Mouse (Mus musculus): ENCODE data around the gene Sema6d. TPM values are rescaled to one million over a fixed set of nuclear protein-coding genes. Genes with fewer than 3 reads are reported as not detected.

The Sema6d gene
- polyA plus RNA-seq, 1 experiment from 2014 or later, result 3.4 TPM

DNA sequence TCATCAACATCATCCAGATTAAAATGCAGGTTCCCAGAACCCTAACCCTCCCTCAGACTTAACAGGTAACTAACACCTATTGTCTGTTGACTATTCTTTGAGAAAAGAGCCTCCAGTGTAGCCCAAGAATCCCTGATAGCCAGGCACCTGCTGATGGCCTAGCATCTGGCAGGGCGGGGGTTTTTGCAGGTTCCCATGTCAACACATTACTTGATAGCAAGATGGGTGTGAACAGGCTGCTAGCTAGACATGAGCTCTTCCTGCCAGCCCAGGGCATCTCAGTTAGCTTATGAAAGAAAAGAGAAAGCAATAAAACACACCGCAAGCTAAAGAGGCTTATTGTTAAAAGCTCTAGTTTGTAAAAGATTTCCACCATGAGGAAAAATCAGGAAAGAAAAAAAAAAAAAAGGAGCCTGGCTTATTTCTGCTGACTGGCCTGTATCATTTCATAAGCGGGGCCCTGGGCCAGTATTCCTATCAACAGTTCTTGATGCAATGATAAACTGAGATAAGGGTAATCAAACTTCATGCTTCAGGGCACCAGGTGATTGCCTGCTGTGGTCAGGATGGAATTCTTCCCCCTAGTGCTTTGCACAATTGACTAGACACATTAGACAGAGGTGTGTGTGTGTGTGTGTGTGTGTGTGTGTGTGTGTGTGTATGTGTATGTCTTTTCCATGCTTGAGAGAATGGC is 528.9 kb downstream of the Sema6d start:
- Histone ChIP-seq H3K9ac (no peak overlapping the region), H3K4me2 (no peak overlapping the region), H3K27me3 (no peaks in the 10 kb centered on the region), H3K4me1 (replicated peaks) (no peaks in the 10 kb centered on the region), H3K27ac (replicated peaks) (no peak overlapping the region), H3K36me3 (replicated peaks) (no peaks in the 10 kb centered on the region), H3K4me3 (replicated peaks) (no peak overlapping the region), H3K9me3 (replicated peaks) (no peaks in the 10 kb centered on the region)
- 57% methylated on average over 3 of the region's 3 CpGs for WGBS (ENCODE audit: insufficient replicate concordance)
- no peak for ATAC-seq (ENCODE audit: insufficient read depth)

DNA sequence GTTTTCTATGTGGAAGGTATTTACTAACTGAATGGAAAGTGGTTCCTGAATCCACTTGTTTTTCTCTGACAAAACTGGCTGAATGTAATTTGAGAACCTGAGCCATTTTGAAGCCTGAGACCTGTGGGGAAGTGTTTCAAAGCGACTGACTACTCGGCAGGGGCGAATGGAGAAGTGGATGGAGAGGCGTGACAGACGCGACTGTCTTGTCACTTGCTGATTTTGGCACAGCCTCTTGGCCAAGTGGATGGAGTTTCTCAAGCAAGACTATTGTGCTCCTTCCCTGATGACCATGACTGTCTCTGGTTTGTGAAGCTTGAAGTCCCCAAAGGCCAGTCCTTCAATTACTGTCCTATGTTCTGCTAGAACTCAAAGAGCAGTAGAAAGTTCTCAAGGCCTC is 530.7 kb downstream of the Sema6d start:
- H3K27ac ChIP-seq (replicated peaks), result no peak overlapping the region
- no peaks in the 10 kb centered on the region for H3K4me1 ChIP-seq (replicated peaks)
- no peaks in the 10 kb centered on the region for H3K9me3 ChIP-seq (replicated peaks)
- no peaks in the 10 kb centered on the region for H3K27me3 ChIP-seq
- H3K4me2 ChIP-seq, result no peak overlapping the region
- no peak overlapping the region for H3K4me3 ChIP-seq (replicated peaks)
- 29% methylated on average over 6 of the region's 6 CpGs for WGBS (ENCODE audit: insufficient replicate concordance)
- H3K36me3 ChIP-seq (replicated peaks), result no peaks in the 10 kb centered on the region
- no peak overlapping the region for H3K9ac ChIP-seq
- ATAC-seq (ENCODE audit: insufficient read depth), result no peak

DNA sequence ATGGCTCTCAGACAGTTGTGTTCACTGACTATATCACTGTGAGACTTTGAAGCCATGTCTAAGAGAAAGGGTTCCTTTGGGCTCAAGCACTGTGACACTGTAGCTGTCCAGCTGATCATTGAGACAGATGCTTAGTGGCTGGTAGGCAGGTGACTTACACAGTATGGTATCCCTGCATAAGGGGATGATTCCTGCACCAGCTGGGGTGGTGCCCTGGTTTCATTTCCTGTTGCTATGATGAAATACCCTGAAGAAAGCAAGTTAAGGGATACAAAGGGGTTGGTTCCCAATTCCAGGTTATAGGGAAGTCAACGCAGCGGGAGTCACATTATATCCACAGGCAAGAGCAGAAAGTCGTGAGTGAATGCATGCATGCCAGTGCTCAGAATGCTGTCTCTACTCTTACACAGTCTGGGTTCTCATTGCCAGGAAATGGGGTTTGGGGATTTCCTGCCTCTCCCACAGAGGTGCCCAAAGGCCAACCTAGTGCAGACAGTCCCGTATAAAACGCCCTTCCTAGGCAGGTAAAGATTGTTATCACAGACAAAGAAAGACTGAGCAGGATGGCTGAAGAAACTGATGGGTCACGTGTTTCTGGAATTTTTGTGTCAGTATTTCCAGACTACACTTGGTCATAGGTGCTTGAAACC is 532.3 kb downstream of the Sema6d start:
- Histone ChIP-seq H3K4me1 (replicated peaks) (no peaks in the 10 kb centered on the region), H3K36me3 (replicated peaks) (no peaks in the 10 kb centered on the region), H3K9ac (no peak overlapping the region), H3K9me3 (replicated peaks) (no peaks in the 10 kb centered on the region), H3K27ac (replicated peaks) (no peak overlapping the region), H3K4me3 (replicated peaks) (no peak overlapping the region), H3K27me3 (no peaks in the 10 kb centered on the region), H3K4me2 (no peak overlapping the region)
- WGBS (ENCODE audit: insufficient replicate concordance), result 34% methylated on average over 6 of the region's 6 CpGs
- ATAC-seq (ENCODE audit: insufficient read depth), result no peak

DNA sequence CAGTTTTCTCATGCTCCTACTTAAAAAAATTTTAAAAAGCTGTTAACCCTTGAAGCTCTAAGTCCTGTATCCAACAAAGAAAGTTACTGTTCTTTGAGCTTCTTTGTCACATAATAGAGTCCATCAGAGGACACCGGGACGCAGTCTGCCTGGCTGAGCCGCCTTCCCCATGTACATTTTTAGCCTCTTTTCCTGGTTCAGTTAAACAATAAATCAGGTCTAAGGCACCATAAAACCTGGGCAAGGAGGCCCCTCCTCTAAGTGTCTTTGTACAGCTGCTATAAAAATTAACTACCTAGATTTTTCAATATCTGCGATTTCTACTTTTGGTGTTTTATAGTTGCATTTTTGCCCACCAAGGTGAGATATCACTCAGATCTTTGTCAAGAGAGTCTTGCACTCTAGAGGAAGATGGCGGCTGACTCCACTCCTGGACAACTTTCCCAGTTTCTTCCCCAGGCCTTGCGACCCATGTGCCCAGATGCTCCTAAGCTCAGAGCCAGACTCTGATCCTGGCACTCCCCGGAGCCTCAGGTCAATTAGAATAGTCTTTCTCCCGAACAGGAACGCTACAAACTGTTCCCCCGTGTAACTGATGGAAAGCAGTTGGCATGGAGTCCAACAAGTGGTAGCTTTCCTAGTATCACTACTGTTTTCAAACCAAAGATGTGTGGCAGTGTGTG is 534.6 kb downstream of the Sema6d start:
- no peak for ATAC-seq (ENCODE audit: insufficient read depth)
- WGBS (ENCODE audit: insufficient replicate concordance), result 74% methylated on average over 10 of the region's 10 CpGs

DNA sequence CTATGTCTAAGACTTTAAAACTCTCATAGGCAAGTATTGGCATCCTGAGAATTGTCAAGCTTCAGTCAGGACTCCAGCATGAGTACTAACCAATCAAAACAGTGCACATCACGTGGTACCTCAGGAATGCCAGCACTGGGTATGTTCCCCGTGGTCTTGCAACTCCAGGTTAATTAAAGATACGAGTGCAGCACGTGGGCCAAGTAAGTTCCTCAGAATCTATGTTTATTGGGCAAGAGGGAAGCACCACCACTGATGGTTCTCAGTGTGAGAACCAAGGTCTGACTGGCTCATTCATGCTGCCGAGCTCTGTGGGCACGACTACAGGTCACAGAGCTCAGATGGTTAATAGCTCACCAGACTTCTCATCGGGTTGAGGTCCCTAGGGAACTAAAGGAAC is 536.7 kb downstream of the Sema6d start:
- Histone ChIP-seq H3K4me3 (replicated peaks) (no peak overlapping the region), H3K27me3 (no peaks in the 10 kb centered on the region), H3K4me1 (replicated peaks) (no peaks in the 10 kb centered on the region), H3K4me2 (no peak overlapping the region), H3K36me3 (replicated peaks) (no peaks in the 10 kb centered on the region), H3K9ac (no peak overlapping the region), H3K27ac (replicated peaks) (no peak overlapping the region), H3K9me3 (replicated peaks) (no peaks in the 10 kb centered on the region)
- WGBS (ENCODE audit: insufficient replicate concordance), result 55% methylated on average over 7 of the region's 7 CpGs
- ATAC-seq (ENCODE audit: insufficient read depth), result no peak

More for the DNA sequence above, 534.6 kb downstream of the Sema6d start:
- no peaks in the 10 kb centered on the region for H3K36me3 ChIP-seq (replicated peaks)
- H3K4me1 ChIP-seq (replicated peaks), result no peaks in the 10 kb centered on the region
- no peak overlapping the region for H3K4me3 ChIP-seq (replicated peaks)
- H3K4me2 ChIP-seq, result no peak overlapping the region
- H3K27me3 ChIP-seq, result no peaks in the 10 kb centered on the region
- H3K9ac ChIP-seq, result no peak overlapping the region
- H3K27ac ChIP-seq (replicated peaks), result no peak overlapping the region
- no peaks in the 10 kb centered on the region for H3K9me3 ChIP-seq (replicated peaks)

DNA sequence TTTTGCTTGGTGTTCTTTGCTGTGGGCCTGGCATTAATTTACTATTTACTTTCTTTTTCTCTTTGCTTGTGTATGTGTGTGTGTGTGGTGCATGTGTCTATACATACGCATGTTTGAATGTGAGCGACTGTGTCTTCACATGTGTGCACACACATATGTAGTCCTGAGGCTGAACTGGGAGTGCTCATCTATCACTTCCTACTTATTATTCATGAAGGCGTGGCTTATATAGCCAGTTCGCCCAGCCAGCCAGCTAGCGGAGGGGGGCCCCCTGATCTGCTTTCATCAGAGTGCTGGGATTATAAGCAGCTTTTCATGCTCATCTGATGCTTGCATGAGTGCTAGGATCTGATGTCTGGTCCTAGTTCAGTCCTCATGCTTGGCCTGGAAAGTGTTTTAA is 537.9 kb downstream of the Sema6d start:
- no peaks in the 10 kb centered on the region for H3K9me3 ChIP-seq (replicated peaks)
- no peak for ATAC-seq (ENCODE audit: insufficient read depth)
- no peaks in the 10 kb centered on the region for H3K27me3 ChIP-seq
- WGBS (ENCODE audit: insufficient replicate concordance), result 70% methylated on average over 5 of the region's 5 CpGs
- no peak overlapping the region for H3K4me2 ChIP-seq
- no peaks in the 10 kb centered on the region for H3K36me3 ChIP-seq (replicated peaks)
- H3K27ac ChIP-seq (replicated peaks), result no peak overlapping the region
- no peak overlapping the region for H3K4me3 ChIP-seq (replicated peaks)
- H3K4me1 ChIP-seq (replicated peaks), result no peaks in the 10 kb centered on the region
- no peak overlapping the region for H3K9ac ChIP-seq

DNA sequence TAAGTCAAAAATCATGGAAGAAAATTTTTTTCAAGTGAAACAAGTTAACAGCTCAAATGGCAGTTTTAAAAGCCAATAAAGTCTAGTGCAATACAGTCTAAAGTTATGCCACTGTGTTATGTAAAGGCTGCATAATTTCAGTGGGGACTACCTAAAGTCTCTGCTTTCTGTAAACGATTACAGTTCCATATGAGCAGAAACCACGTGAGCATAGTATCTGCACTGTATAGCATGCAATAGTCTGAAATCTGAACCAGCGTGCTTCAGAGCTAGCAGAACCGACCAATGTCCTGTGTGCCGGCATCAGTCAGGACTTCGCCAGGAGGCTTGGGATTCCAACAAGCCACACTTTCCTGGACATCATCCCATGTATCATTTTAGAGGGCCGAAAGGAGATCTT is 538.9 kb downstream of the Sema6d start:
- no peak overlapping the region for H3K4me3 ChIP-seq (replicated peaks)
- H3K27ac ChIP-seq (replicated peaks), result no peak overlapping the region
- no peak for ATAC-seq (ENCODE audit: insufficient read depth)
- WGBS (ENCODE audit: insufficient replicate concordance), result 69% methylated on average over 7 of the region's 7 CpGs
- no peaks in the 10 kb centered on the region for H3K36me3 ChIP-seq (replicated peaks)
- no peaks in the 10 kb centered on the region for H3K9me3 ChIP-seq (replicated peaks)
- H3K4me1 ChIP-seq (replicated peaks), result no peaks in the 10 kb centered on the region
- no peaks in the 10 kb centered on the region for H3K27me3 ChIP-seq
- no peak overlapping the region for H3K9ac ChIP-seq
- no peak overlapping the region for H3K4me2 ChIP-seq

DNA sequence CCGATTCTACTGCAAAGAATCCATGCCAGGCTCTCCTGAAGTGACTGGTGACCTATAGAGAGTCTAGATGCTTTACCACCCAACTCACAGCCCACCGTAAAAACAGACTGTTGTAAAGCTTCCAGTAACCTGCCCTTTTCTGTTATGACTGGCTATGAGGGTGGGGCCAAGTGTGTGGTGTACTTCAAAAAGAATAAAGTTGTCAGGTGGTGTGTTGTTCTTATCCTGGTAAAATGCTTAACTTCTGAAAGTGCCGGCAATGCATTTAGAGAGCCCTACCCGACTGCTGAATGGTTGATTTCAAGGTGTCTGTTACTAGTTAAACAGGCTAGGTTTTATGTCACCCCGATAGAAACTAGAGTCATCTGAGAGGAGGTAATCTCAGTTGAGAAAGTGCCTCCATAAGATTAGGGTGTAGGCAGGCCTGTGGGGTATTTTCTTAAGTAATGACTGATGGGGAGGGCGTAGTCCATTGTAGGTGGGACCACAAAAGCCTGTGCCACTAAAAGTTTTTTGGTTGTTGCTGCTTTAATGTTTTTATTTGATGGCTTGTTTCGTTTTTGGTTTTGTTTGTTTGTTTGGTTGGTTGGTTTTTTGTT is 544.7 kb downstream of the Sema6d start:
- Histone ChIP-seq H3K27ac (replicated peaks) (no peak overlapping the region), H3K9me3 (replicated peaks) (no peaks in the 10 kb centered on the region), H3K9ac (no peak overlapping the region), H3K27me3 (no peaks in the 10 kb centered on the region), H3K4me3 (replicated peaks) (no peak overlapping the region), H3K4me2 (no peak overlapping the region), H3K4me1 (replicated peaks) (no peaks in the 10 kb centered on the region), H3K36me3 (replicated peaks) (no peaks in the 10 kb centered on the region)
- 63% methylated on average over 7 of the region's 7 CpGs for WGBS (ENCODE audit: insufficient replicate concordance)
- ATAC-seq (ENCODE audit: insufficient read depth), result no peak

DNA sequence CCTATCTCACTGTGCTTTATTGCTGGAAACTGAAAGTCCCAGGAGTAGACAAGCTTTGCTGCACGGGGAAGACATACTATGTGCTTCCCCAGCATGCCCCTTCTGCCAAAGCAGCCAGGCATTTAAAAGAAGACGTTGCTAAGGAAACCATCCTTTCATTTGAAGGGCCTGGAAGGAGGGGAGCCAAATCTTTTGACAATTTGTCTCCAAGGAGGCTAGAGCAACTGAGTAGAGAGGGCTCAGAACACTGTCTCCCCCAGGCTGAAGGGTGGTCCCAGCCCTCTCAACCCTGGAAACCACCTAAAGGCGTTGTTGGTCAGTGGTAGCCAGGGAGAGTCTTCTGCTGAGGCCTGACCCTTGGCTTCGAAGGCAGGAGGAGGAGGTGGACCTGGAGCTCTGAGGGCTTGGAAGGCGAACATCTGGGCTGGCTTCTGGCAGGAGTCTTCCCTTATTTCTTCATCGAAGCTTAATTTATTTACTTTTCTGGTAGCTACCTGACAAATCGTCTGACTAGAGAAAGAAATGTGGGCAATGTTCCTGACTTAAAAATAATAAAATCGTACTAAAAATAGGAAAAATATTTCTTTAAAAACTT is 545.6 kb downstream of the Sema6d start:
- no peak overlapping the region for H3K9ac ChIP-seq
- no peak overlapping the region for H3K27ac ChIP-seq (replicated peaks)
- H3K9me3 ChIP-seq (replicated peaks), result no peaks in the 10 kb centered on the region
- no peaks in the 10 kb centered on the region for H3K27me3 ChIP-seq
- WGBS (ENCODE audit: insufficient replicate concordance), result 52% methylated on average over 8 of the region's 8 CpGs
- H3K4me1 ChIP-seq (replicated peaks), result no peaks in the 10 kb centered on the region
- H3K36me3 ChIP-seq (replicated peaks), result no peaks in the 10 kb centered on the region
- no peak overlapping the region for H3K4me3 ChIP-seq (replicated peaks)
- no peak overlapping the region for H3K4me2 ChIP-seq
- ATAC-seq (ENCODE audit: insufficient read depth), result no peak

DNA sequence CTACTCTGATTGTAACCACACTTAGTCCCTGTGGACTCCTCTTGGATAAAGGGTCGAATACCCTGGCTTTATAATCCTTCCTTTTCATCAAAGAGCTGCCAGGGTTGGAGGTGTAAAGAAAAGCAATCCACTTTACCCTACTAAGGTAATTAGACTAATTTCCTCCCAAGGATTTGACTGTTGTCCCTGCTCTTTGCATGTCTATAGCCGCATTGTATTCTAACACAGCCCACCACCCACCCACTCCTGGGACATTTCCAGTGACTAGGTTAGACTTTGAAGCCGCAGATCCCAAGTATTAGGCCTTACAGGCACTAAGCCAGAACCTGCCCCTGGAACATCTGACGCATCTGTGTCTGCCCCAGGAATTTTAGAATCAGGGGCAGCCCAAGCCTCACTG is 547.3 kb downstream of the Sema6d start:
- Histone ChIP-seq H3K9me3 (replicated peaks) (no peaks in the 10 kb centered on the region), H3K4me2 (no peak overlapping the region), H3K36me3 (replicated peaks) (no peaks in the 10 kb centered on the region), H3K4me3 (replicated peaks) (no peak overlapping the region), H3K4me1 (replicated peaks) (no peaks in the 10 kb centered on the region), H3K27me3 (no peaks in the 10 kb centered on the region), H3K27ac (replicated peaks) (no peak overlapping the region), H3K9ac (no peak overlapping the region)
- WGBS (ENCODE audit: insufficient replicate concordance), result 57% methylated on average over 4 of the region's 4 CpGs
- ATAC-seq (ENCODE audit: insufficient read depth), result no peak
